Mouse (Mus musculus) midbrain, embryonic 16.5 days (tissue): Measurements from ENCODE around the gene Tmem132c. TPM values are rescaled to one million over a fixed set of nuclear protein-coding genes. Genes with fewer than 3 reads are reported as not detected.
A peak's percentile ranks its signal among the peaks of the same experiment; 100 is the strongest.

Experiments
- ATAC-seq: fragments of 200-750 bp; cut with Nextera tagmentation; 2 replicates; pipeline ENCODE4 v1.8.0; 2017; ENCODE audit warnings: moderate TSS enrichment
- H3K27ac ChIP-seq: fragments of 300-500 bp; sonication (generic); 2 replicates; pipeline ENCODE4 v1.5.1; 2014; ENCODE audit warnings: mild to moderate bottlenecking, low read length, mixed read lengths
- H3K27me3 ChIP-seq: fragments of 300-500 bp; sonication (generic); 2 replicates; pipeline ENCODE4 v1.6.1; 2014; ENCODE audit warnings: low read depth, low read length, mixed read lengths; ENCODE audit not compliant: control insufficient read depth, insufficient read depth
- H3K36me3 ChIP-seq: fragments of 300-500 bp; sonication (generic); 2 replicates; pipeline ENCODE4 v1.6.1; 2014; ENCODE audit warnings: mild to moderate bottlenecking, low read length, moderate library complexity, mixed read lengths; ENCODE audit not compliant: control insufficient read depth, insufficient read depth
- H3K4me1 ChIP-seq: fragments of 300-500 bp; sonication (generic); 2 replicates; pipeline ENCODE4 v1.6.1; 2014; ENCODE audit warnings: mild to moderate bottlenecking, low read length, mixed read lengths; ENCODE audit not compliant: control insufficient read depth, insufficient read depth
- H3K4me2 ChIP-seq: fragments of 300-500 bp; sonication (generic); 2 replicates; pipeline ENCODE4 v1.6.1; 2014; ENCODE audit warnings: mild to moderate bottlenecking, low read length, mixed read lengths
- H3K4me3 ChIP-seq: fragments of 300-500 bp; sonication (generic); 2 replicates; pipeline ENCODE4 v1.5.1; 2014; ENCODE audit warnings: low read depth, mild to moderate bottlenecking, low read length, moderate library complexity, mixed read lengths
- H3K9ac ChIP-seq: fragments of 300-500 bp; sonication (generic); 2 replicates; pipeline ENCODE4 v1.6.1; 2014; ENCODE audit warnings: low read depth, low read length, mixed read lengths
- H3K9me3 ChIP-seq: fragments of 300-500 bp; sonication (generic); replicated peaks from 2 replicates; pipeline ENCODE4 v1.6.1; 2014; ENCODE audit warnings: mild to moderate bottlenecking, low read length, mixed read lengths; ENCODE audit not compliant: control insufficient read depth, poor library complexity, severe bottlenecking
- WGBS: fragments of 180-500 bp; shearing (Covaris S2); extraction: QIAGEN DNeasy Blood & Tissue Kit; methylation state at CpG from one replicate; pipeline ENCODE4 v1.1.7; 2014; 5-methylcytosine and 5-hydroxymethylcytosine counted together
- polyA plus RNA-seq: library from polyadenylated mRNA; unstranded; fragments of >200 nt; fragmentation: Nextera tagmentation; extraction: Ambion mirVana; gene quantifications from 2 replicates; pipeline ENCODE4 v1.2.1, GENCODE M21; 2015

Tmem132c gene
- polyA plus RNA-seq, 1 experiment from 2014 or later, result 11.8 TPM

GRCm38 (mm10) chr5:127311005-127311331 lies 69.4 kb downstream of the Tmem132c start:
- no peaks in the 10 kb centered on the region for H3K9me3 ChIP-seq
- H3K4me3 ChIP-seq, result no peak overlapping the region
- no peaks in the 10 kb centered on the region for H3K36me3 ChIP-seq
- ATAC-seq, result no peak
- H3K9ac ChIP-seq, result no peak overlapping the region
- 80% methylated on average over 2 of the region's 2 CpGs for WGBS
- H3K27ac ChIP-seq, result no peak overlapping the region
- no peak overlapping the region for H3K4me2 ChIP-seq
- H3K27me3 ChIP-seq, result no peaks in the 10 kb centered on the region
- no peaks in the 10 kb centered on the region for H3K4me1 ChIP-seq

DNA sequence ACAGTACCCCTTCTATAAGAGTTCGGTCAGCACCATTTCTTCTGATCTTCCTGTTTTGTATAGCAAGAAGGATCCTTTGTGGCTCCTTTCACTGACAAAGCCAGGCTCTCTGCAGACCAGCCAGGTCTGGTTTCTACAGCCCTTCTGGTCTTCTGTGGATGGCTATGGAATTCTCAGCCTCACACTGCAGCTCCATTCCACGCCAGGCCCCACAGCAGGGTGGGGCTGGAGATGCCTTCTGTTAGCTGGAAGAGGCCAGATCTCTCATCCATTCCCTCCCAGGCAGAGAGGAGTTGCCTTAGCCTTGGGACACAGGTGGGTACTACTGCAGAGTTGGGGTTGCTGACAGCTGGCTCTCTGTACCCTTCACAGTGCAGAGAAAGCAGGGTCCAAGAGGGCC lies 72.0 kb downstream of the Tmem132c start:
- H3K4me1 ChIP-seq, result no peaks in the 10 kb centered on the region
- H3K4me3 ChIP-seq, result no peak overlapping the region
- H3K27ac ChIP-seq, result no peak overlapping the region
- no peaks in the 10 kb centered on the region for H3K27me3 ChIP-seq
- 80% methylated on average over 2 of the region's 2 CpGs for WGBS
- no peaks in the 10 kb centered on the region for H3K9me3 ChIP-seq
- no peak overlapping the region for H3K9ac ChIP-seq
- no peaks in the 10 kb centered on the region for H3K36me3 ChIP-seq
- no peak for ATAC-seq
- no peak overlapping the region for H3K4me2 ChIP-seq

- ATAC-seq, result no peak
- 28% methylated on average over 12 of the region's 12 CpGs for WGBS
Measured at GRCm38 (mm10) chr5:127319096-127319779, 77.6 kb downstream of the Tmem132c start.

GRCm38 (mm10) chr5:127324645-127325044 lies 83.0 kb downstream of the Tmem132c start:
- Histone ChIP-seq H3K36me3 (no peaks in the 10 kb centered on the region), H3K4me2 (no peak overlapping the region), H3K9ac (no peak overlapping the region), H3K4me1 (peaks cover 11% of the 10 kb centered on the region), H3K27me3 (no peaks in the 10 kb centered on the region), H3K4me3 (no peak overlapping the region), H3K27ac (peak overlapping the region; percentile 51; the same call in 1 of the 2 replicates), H3K9me3 (no peaks in the 10 kb centered on the region)
- ATAC-seq, result no peak
- WGBS, result 40% methylated on average over 2 of the region's 2 CpGs

More at GRCm38 (mm10) chr5:127319096-127319779, 77.6 kb downstream of the Tmem132c start:
- Histone ChIP-seq H3K9ac (no peak overlapping the region), H3K27ac (no peak overlapping the region), H3K9me3 (no peaks in the 10 kb centered on the region), H3K4me2 (no peak overlapping the region), H3K4me3 (no peak overlapping the region), H3K4me1 (peaks cover 9% of the 10 kb centered on the region), H3K36me3 (no peaks in the 10 kb centered on the region), H3K27me3 (no peaks in the 10 kb centered on the region)

- Histone ChIP-seq H3K4me3 (no peak overlapping the region), H3K9ac (peak overlapping the region; percentile 42; the same call in 1 of the 2 replicates), H3K4me2 (peak overlapping the region; percentile 38), H3K36me3 (no peaks in the 10 kb centered on the region), H3K9me3 (no peaks in the 10 kb centered on the region), H3K27ac (peak overlapping the region; percentile 68), H3K27me3 (no peaks in the 10 kb centered on the region), H3K4me1 (peaks cover 28% of the 10 kb centered on the region)
- ATAC-seq, result peak; percentile 75
- WGBS, result 3% methylated on average over 15 of the region's 15 CpGs
Measured at GRCm38 (mm10) chr5:127336048-127336907, 94.7 kb downstream of the Tmem132c start.

DNA sequence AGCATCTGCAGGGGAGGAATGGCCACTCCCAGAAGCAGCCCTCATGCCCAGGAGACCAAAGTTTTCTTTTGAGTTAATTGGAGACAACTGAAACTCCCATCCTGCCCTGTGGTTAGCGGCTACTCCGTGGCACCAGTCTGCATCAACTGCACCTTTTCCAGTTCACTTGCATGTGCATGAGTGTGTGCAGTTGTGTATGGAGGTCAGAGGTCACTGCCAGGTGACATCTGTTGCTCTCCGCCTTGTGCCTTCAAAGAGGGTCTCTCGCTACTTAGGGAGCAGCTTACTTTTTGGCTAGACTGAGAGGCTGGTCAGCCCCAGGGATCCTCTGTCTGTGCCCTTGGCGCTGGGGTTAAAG lies 95.3 kb downstream of the Tmem132c start:
- Histone ChIP-seq H3K9ac (no peak overlapping the region), H3K4me3 (no peak overlapping the region), H3K9me3 (no peaks in the 10 kb centered on the region), H3K27me3 (no peaks in the 10 kb centered on the region), H3K36me3 (no peaks in the 10 kb centered on the region), H3K27ac (0 out of 2 replicates have a peak overlapping the region, but pooled peaks have one; percentile 8), H3K4me1 (peaks cover 28% of the 10 kb centered on the region), H3K4me2 (peak overlapping the region; percentile 38)
- ATAC-seq, result peak; percentile 37; the same call in 1 of the 2 replicates
- WGBS, result 9% methylated on average over 5 of the region's 5 CpGs

DNA sequence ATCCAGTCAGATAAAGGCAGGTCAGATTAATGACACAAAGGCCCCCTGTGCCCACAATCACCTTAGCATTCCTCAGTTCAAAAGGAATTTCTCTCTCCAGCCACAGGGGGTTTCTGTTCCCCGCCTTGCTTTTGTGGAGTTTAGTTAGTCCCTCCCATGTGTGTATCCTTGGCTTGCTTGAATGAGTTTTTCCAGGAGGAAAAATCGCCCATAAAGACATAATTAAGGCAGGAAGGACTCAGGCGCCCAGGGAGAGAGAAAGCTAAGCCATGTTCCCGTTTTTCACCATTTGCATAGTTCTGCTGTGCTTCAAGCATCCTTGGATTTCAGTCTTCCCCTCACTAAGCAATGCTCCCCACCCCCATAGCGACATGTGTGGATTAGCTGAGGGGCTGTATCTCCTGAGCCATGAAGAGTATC lies 97.4 kb downstream of the Tmem132c start:
- Histone ChIP-seq H3K27ac (no peak overlapping the region; the same call in 1 of the 2 replicates), H3K4me3 (no peak overlapping the region), H3K4me1 (peaks cover 28% of the 10 kb centered on the region), H3K27me3 (no peaks in the 10 kb centered on the region), H3K4me2 (no peak overlapping the region), H3K36me3 (no peaks in the 10 kb centered on the region), H3K9ac (no peak overlapping the region), H3K9me3 (no peaks in the 10 kb centered on the region)
- ATAC-seq, result no peak
- 9% methylated on average over 5 of the region's 5 CpGs for WGBS

DNA sequence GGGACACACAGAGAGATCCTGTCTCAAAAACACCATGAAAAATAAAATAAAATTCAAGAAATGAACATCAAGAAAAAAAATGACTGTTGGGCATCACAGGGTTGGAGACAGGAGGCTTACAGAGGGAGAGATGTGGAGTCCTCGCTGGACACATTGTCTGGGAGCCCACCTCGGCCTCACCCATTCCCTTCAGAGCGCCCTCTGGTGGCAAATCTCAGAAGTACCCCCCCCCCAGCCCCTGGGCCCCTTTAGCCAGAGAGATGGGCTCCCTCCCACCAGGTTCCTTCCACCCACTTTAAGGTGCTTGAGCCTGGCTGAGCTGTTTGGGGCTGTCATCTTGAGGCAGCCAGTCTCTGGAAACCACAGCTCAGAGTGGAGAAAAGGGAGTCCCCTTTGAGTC lies 99.5 kb downstream of the Tmem132c start:
- Histone ChIP-seq H3K9me3 (no peaks in the 10 kb centered on the region), H3K4me2 (no peak overlapping the region), H3K9ac (no peak overlapping the region), H3K36me3 (no peaks in the 10 kb centered on the region), H3K4me3 (no peak overlapping the region), H3K27me3 (no peaks in the 10 kb centered on the region), H3K4me1 (peaks cover 21% of the 10 kb centered on the region), H3K27ac (no peak overlapping the region)
- 35% methylated on average over 3 of the region's 3 CpGs for WGBS
- no peak for ATAC-seq

- 43% methylated on average over 2 of the region's 2 CpGs for WGBS
- Histone ChIP-seq H3K27ac (no peak overlapping the region), H3K4me2 (no peak overlapping the region), H3K27me3 (no peaks in the 10 kb centered on the region), H3K9ac (no peak overlapping the region), H3K36me3 (no peaks in the 10 kb centered on the region), H3K4me3 (no peak overlapping the region), H3K9me3 (no peaks in the 10 kb centered on the region), H3K4me1 (peaks cover 8% of the 10 kb centered on the region; the same call in 1 of the 2 replicates)
- no peak for ATAC-seq
Measured at GRCm38 (mm10) chr5:127344721-127345120, 103.1 kb downstream of the Tmem132c start.
